10 mouse cellular contexts compared by ENCODE assay signal in the genomic region with DNA sequence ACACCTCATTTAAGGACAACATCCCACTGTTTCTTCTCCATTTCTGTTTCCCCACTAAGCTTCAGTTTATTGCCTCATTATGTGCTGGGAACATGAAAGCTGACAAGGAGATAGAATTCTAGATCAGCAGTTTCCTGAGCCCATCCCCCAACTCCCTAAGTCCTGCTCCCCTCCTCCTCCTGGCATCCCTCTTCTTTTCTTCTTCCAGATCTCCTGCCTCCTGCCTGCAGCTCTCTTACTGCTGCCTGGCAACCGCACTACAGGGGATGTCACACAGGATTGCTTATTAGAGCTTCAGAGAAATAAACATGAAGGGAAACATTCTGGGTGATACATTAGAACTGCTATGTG.
DNase-seq lines count a peak whose midpoint lies in the region; ATAC-seq and TF ChIP-seq lines count a peak whose summit lies in the region.
"Had no signal": no experiment of that assay in that cellular context is flagged by ENCODE, and none has a peak within 500 bp of the region (broad histone marks: within the 10 kb centered on the region; RNA-seq: fewer than 3 reads in every experiment).

No protein-coding gene starts in this region.

- no peaks in the 10 kb centered on the region for H3K36me3 ChIP-seq in hindbrain, embryonic 14.5 days (replicated peaks; ENCODE audit: control insufficient read depth, insufficient read depth)
- no peaks in the 10 kb centered on the region for H3K36me3 ChIP-seq in midbrain, embryonic 12.5 days
- H3K36me3 ChIP-seq: liver, embryonic 15.5 days; stomach, embryonic 15.5 days had no signal

- ATAC-seq in hindbrain, embryonic 14.5 days (ENCODE audit: low FRiP score): peak; percentile 93
- ATAC-seq in midbrain, embryonic 12.5 days (ENCODE audit: low FRiP score, low read depth): peak; percentile 90

- TF ChIP-seq POLR2A in brain, embryonic 14.5 days (IDR thresholded peaks at IDR 0.05; ENCODE audit: borderline replicate concordance, extremely low read depth, insufficient read depth, insufficient read length, poor library complexity, severe bottlenecking): no peak

- no peak overlapping the region for H3K4me3 ChIP-seq in hindbrain, embryonic 14.5 days (replicated peaks; ENCODE audit: low read length)
- no peak overlapping the region for H3K4me3 ChIP-seq in midbrain, embryonic 12.5 days
- H3K4me3 ChIP-seq: liver, embryonic 15.5 days; stomach, embryonic 15.5 days had no signal

- whole genome bisulfite sequencing in hindbrain, embryonic 14.5 days: 3% methylated on average over 1 of the region's 1 CpGs
- WGBS in midbrain, embryonic 12.5 days: 0% methylated on average over 1 of the region's 1 CpGs

- peak; percentile 97 for DNase-seq in brain, embryonic 14.5 days (ENCODE audit: low read depth)
- DNase-seq in embryo, embryonic 10 days (ENCODE audit: low spot score): peak; percentile 56
- peak; percentile 65 for DNase-seq in hindbrain, embryonic 14.5 days (ENCODE audit: low spot score)
- DNase-seq in ovary, postnatal 36 days (ENCODE audit: low spot score): no peak
- DNase-seq in urinary bladder, postnatal 25 days (ENCODE audit: low spot score): no peak
- DNase-seq in ovary, adult 18-20 months (ENCODE audit: low spot score): no peak
- DNase-seq in adrenal gland, adult 2 months: no peak

- peak overlapping the region; percentile 22 for H3K27ac ChIP-seq in hindbrain, embryonic 14.5 days
- H3K27ac ChIP-seq in midbrain, embryonic 12.5 days (replicated peaks): peak overlapping the region; percentile 49; the same call in 1 of the 2 replicates
- H3K27ac ChIP-seq: liver, embryonic 15.5 days; stomach, embryonic 15.5 days had no signal

- H3K27me3 ChIP-seq in hindbrain, embryonic 14.5 days (ENCODE audit: control insufficient read depth, insufficient read depth, low read length): no peaks in the 10 kb centered on the region
- H3K27me3 ChIP-seq in midbrain, embryonic 12.5 days: no peaks in the 10 kb centered on the region
- H3K27me3 ChIP-seq: liver, embryonic 15.5 days; stomach, embryonic 15.5 days had no signal

- TF ChIP-seq CTCF in brain, embryonic 14.5 days (IDR thresholded peaks at IDR 0.05; ENCODE audit: borderline replicate concordance, extremely low read depth, insufficient read depth, insufficient read length): no peak

- peaks cover 6% of the 10 kb centered on the region for H3K9me3 ChIP-seq in hindbrain, embryonic 14.5 days (ENCODE audit: control insufficient read depth, low read length)
- H3K9me3 ChIP-seq in midbrain, embryonic 12.5 days: no peaks in the 10 kb centered on the region
- H3K9me3 ChIP-seq: liver, embryonic 15.5 days; stomach, embryonic 15.5 days had no signal

- H3K4me1 ChIP-seq in hindbrain, embryonic 14.5 days (replicated peaks; ENCODE audit: control insufficient read depth, insufficient read depth, low read length): peaks cover 16% of the 10 kb centered on the region
- peaks cover 28% of the 10 kb centered on the region for H3K4me1 ChIP-seq in midbrain, embryonic 12.5 days
- H3K4me1 ChIP-seq: liver, embryonic 15.5 days; stomach, embryonic 15.5 days had no signal

- H3K9ac ChIP-seq in hindbrain, embryonic 14.5 days: no peak overlapping the region
- no peak overlapping the region for H3K9ac ChIP-seq in midbrain, embryonic 12.5 days (replicated peaks)
- H3K9ac ChIP-seq: liver, embryonic 15.5 days; stomach, embryonic 15.5 days had no signal

- peak overlapping the region; percentile 15; the same call in 1 of the 2 replicates for H3K4me2 ChIP-seq in hindbrain, embryonic 14.5 days (replicated peaks)
- no peak overlapping the region; the same call in 1 of the 2 replicates for H3K4me2 ChIP-seq in midbrain, embryonic 12.5 days (replicated peaks)
- H3K4me2 ChIP-seq: liver, embryonic 15.5 days; stomach, embryonic 15.5 days had no signal

Comparison
In these comparisons a context has a peak if more than half of its experiments do, and no peak if none do; other contexts are left out.
1. DNase-seq: peak in brain, embryonic 14.5 days (single experiment), embryo, embryonic 10 days (single experiment) and hindbrain, embryonic 14.5 days (single experiment); none in ovary, postnatal 36 days (single experiment), urinary bladder, postnatal 25 days (single experiment), ovary, adult 18-20 months (single experiment) and adrenal gland, adult 2 months (single experiment).